Mouse (Mus musculus) lung, postnatal 14 days (tissue): ENCODE results near the gene Nbeal2.
A peak's percentile ranks its signal among the peaks of the same experiment; 100 is the strongest.

Experiments used
- DNase-seq: peaks from one replicate; pipeline ENCODE4 v3.0.0; 2021

Gene Nbeal2

DNA sequence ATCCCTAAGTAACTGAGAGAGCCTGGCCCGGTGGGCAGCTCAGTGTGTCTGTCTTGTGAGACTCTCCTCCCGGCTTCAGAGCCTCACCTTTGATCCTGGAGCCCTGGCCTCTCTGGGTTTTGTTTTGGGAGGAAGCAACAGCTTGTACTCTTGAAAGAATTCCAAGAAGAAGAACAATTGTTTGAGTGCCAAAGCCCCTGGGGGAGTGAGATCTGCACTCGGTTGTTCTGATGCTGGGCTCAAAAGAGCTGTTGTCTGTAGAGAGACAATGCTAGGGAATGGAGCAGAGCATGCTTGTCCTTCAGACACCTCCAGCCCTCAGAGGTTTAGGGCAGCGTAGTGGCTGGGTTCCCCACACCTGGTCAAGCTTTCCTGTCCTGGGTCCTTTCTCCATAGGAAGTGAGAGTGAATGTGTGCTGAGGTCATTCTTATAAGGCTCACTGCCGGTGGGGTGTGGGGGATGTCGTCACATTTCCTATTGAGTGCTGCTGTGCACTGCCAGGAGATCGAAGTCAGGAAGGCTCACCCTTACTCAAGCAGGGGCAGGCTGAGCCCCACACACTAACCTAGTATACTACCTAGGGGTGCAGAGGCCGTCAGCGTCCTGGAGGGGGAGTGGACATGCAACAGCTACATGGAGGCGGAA, 19.3 kb upstream of the Nbeal2 start:
- DNase-seq = no peak

DNA sequence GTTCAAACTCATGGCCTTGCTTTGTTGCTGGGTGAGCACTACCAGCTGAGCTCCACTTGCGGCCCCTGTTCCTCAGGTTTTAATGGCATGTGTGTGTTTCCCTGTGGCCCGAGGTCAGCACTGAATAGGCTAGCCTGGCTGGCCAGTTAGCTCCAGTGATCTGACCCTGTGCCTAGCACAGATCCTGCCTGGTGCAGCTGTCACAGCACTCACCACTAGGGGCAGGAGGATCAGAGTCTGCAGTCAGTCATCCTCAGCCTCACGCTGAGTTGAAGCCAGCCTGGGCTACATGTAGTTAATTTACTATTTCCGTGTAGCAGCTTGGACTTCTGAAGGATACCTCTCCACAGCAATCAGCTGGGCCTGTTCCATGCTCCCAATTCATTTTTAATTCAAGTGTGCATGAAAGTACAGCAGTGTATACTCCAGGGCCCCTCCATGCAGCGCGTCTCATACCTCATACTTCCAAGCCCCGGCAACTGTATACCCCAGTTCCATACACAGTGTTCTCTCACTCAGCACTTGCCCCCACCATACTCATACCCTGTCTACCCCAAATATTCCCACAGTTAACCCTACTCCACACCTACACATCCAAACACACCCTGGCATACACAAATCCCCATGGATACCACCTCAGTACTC, 18.6 kb upstream of the Nbeal2 start:
- DNase-seq = peak; percentile 59

DNA sequence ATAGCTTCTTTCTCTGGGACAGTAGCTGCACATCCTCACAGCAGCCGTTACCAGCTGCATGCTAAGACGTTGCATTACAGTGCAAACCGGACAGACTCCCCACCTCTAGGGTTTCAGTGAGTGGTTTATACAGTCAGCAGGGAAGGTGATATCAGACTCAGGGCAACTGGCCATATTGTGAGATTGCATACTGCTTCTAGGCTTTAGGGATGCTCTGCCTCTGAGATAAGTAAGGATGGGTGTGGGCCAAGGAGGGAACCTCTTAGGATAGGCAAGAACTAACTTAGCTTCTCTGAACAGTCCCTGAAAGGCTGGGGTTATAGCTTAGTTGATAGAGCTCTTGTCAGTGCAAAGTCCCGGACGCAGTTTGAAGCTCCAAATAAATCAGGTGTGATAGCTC, 15.8 kb upstream of the Nbeal2 start:
- DNase-seq = no peak

DNA sequence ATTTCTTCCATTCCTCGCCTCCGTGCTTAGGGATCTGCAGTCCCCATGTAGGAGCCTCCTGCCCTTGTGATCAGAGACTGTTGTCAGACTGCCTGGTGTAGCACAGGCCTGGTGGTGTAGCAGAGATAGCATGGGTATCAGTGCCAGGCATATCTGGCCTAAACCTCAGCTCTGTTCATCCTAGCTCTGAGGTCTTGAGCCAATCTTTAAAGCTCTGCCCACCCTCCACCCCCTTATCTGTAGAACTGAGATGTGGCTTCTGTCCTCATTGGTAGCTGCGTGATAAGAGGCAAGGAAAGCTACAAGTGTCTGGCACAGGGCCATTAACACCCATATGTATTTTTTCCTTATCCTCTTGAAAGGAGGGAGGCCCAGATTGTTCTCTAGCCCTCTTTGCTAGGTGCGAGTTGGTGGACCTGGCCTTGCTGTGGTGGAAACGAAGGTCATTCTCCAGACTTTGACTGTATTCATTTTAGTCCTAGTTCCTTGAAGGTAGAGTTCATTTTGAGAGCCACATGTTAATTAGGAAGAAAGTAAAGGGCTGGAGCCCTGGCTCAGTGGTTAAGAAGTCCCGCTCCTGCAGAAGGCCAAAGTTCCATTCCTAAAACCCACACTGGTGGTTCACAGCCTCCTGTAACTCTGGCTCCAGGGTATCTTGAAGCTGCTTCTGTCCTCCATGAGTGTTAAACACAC, 14.8 kb upstream of the Nbeal2 start:
- DNase-seq = no peak

DNA sequence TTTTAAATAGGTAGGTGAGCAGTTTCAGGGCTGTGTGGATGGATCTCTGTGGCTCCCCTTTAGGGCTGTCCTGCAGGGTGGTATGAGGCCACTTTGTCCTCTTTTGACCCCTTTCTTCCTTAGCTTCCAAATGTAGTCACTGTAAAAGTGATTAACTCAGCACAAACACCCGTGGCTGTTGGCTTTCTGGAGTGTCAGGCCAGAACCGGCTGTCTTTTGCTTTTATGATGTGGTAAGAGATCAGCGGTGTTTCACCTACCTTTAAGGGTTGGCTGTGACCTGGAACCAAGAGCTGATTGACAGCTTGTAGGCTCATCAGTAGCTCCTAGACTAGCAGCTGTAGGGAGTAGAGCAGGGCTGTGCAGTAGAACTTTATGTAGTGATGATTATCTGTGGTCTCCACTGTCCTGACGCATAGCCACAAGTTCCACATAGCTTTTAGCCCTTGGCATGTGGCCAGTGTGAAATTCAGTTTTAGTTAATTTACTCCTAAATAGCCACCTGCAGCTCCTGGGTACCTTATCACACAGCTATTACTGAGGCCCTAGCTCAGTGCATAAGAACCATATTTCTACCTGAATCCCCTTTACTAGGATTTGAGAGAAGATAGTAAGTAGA, 13.4 kb upstream of the Nbeal2 start:
- DNase-seq = no peak

DNA sequence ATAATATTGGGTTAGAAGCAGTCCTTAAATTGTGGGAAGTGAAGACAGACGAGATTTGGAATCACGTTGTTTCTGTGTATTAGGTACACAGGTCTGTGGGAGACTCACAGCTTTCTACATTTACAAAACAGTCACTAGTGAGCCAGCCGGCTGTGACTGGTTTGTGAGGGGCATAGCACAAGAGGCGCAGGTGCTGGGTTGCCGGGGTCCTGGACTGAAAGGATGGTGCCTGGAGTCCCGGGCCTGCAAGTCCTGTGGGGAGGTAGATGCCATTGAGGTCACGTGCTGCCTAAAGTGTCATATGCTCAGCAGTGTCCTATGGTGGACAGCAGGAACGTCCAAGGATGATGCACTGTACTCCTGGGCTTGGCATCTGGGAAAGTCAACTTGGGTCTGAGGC, 12.4 kb upstream of the Nbeal2 start:
- no peak for DNase-seq

DNA sequence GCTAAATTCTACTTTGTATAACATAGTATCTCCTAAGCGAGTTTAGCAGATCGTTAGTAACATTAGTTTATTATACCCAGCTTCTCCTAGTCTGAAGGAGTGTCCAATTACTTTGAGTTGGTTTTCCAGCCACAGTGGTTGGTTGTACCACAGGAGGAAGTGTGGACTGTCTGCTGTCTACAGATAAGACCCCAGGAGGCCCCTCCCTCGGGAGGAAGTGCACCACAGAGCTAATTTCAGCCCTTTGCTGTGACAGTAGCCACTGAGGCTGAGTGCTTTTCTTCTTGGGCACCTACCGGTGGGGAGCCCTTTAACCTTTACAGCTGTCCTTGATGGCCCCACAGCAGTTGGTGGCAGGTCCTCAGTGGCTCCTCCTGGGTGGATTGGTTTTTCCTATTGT, 12.0 kb upstream of the Nbeal2 start:
- peak; percentile 62 for DNase-seq

DNA sequence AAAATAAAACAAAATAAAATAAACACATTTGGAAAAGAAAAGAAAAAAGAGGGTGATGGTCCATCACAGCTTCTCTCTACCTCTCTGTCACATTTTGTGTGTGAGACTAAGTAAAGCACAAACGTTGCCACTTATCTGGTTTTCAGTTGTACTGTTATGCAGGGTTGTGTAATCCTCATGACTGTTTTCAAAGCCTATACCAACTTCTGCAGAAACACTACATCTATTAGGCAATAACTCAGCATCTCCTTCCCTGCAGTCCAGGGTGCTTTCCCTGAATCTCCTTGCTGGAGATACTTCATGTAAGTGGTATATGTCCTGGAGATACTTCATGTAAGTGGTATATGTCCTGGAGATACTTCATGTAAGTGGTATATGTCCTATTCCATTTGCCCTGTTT, 8.9 kb upstream of the Nbeal2 start:
- no peak for DNase-seq

DNA sequence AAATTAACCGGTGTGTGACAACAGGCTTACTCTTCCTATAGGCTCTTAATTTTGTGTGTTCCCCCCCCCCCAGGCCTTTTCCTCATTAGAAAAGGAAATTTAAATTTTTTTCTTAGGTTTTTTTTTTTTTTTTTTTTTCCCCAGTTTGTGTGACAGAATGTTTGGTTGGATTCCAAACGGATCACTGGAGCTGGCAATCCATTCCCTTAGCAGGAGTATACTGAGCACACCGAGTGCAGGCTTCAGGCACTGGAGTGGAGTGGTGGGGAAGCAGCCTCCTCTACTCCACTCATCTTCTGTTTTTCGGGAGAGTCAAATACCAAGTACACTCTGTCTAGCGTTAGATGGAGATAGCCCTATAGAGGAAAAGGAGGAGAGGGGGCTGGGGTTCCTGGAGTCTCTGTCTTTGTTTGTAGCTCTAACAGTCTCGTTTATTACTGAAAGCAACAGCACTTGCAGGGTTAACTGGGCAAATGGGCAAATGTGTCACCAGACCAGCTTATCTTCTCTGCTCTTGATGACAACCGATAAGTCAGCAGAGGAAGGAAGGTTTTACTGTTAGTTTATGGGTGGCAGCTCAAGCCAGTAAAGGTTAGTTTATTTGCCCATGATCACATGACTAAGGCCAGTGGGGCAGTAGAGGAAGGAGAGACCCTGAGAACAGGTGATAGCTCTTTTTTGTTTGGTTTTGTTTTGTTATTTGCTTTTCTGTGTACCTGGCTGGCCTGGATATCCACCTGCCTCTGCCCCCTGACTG, 7.1 kb upstream of the Nbeal2 start:
- DNase-seq = no peak

DNA sequence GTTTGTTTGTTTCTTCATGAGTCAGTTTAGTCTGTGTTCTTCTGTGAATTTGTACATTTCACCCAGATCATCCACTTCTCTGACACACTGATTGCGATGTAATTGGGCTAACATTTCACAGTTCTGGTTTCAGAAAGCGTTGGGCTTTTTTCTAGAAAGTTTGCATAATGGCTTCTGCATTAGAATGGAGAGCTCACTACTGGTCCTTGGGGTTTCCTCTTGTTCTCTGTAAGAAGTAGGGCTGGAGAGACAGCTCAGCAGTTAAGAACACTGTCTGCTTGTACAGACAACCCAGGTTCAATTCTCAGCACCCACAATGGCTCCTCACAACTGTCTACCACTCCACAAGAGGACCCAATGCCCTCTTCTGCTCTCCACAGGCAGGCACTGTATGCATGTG, 6.2 kb upstream of the Nbeal2 start:
- DNase-seq = no peak

DNA sequence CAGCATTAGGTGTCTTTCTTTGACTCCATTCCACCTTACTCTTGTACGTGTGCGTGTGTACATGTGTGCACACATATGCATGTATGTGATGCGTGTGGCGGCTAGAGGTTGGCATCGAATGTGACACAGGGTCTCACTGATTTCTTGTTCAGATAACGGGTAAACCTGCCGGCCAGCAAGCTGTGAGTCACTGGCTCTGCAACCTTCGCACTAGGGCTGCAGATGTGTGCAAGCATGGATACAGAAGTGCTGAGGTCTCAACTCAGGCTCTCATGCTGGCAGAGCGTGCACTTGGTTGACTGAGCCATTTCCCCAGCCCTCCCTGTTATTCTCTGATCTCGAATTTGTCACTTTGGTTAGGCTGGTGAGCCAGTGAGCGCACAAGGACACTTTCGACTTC, 5.6 kb upstream of the Nbeal2 start:
- DNase-seq = no peak

DNA sequence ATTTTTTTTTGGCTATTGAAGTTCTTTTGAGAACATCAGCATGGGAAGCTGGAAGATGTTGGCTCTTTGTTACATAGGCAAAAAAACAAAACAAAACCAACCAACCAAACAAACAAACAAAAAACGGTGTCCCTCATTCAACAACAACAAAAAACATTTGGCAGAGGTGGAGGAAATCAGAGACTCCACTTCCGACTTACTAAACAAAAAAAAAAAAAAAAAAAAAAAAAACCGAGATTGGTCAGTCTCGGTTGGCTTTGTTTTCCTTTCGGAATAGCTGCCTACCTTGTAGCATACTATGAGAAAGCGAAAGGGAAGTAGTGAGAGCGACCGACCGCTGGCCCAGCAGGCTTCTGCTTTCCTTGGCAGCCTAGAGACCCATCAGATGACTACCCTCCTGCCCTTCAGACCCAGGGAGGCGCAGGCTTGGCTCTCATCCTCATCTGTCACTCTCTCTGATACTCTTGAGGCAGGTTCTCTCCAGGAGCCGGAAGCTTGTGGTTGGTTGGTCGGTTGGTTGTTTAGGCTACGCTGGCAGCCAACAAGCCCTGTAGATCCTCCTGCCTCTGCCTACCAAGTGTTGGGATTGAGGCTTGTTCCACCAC, 3.6 kb upstream of the Nbeal2 start:
- DNase-seq = peak; percentile 35

DNA sequence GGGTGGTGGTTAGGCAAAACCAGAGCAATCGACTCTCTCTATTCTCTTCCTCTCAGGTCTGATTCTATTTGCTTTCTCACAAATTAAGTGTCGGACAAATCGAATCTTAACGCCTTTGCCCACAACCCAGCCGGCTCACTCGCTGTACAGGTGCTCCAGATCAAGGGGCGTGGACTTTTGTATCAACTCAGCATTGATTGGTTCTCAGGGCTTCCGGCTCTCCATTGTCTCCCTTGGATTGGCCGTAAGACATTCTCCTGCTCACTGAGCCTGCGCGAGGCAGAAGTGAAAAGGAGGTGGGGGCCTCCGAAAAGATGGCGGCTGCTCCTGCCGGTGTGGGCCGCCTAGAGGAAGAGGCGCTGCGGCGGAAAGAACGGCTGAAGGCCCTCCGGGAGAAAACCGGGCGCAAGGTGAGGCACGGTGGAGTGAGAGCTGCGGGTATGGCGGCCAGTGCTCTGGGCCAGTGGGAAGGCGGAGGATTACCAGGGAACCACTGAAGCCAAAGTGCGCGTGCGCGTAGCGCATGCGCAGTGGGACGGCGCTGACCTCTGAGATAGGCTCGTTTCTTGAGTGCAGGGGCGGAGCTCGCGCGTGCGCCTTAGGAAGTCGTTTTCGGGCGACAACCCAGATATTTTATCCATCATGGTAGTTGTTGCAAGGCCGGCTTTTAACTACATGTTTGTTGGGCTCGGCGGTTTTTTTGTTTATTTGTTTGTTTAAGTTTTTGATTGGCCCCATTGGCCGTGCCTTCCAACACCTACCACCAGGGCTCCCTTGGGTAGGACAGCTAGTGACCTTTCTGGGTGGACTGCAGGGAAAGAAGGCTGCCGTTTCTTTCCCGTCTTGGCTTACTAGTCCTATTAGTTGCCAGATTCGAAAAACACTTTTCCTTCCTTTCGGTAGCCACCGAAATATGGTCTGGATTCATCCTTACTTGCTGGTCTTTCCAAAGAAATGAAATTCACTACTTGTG, 2.6 kb upstream of the Nbeal2 start, which contains the start of gene Ccdc12:
Gene Ccdc12 (plus strand): TSS at position 255 of the 973 bp plus-strand sequence.
- peak; percentile 94 for DNase-seq

DNA sequence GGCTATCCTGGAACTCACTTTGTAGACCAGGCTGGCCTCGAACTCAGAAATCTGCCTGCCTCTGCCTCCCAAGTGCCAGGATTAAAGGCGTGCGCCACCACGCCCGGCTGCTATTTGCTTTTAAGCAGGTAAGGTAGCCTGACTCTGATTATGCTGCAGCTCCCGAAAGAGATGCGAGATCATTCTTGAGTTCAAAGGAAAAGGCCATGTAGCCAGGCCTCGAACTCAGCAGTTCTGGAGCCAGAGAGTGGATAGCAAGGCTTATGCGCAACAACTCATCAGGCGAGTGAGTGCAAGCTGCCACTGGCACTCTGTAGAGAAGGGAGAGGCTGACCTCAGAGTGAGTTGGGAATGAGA, 1.7 kb upstream of the Nbeal2 start:
- no peak for DNase-seq

DNA sequence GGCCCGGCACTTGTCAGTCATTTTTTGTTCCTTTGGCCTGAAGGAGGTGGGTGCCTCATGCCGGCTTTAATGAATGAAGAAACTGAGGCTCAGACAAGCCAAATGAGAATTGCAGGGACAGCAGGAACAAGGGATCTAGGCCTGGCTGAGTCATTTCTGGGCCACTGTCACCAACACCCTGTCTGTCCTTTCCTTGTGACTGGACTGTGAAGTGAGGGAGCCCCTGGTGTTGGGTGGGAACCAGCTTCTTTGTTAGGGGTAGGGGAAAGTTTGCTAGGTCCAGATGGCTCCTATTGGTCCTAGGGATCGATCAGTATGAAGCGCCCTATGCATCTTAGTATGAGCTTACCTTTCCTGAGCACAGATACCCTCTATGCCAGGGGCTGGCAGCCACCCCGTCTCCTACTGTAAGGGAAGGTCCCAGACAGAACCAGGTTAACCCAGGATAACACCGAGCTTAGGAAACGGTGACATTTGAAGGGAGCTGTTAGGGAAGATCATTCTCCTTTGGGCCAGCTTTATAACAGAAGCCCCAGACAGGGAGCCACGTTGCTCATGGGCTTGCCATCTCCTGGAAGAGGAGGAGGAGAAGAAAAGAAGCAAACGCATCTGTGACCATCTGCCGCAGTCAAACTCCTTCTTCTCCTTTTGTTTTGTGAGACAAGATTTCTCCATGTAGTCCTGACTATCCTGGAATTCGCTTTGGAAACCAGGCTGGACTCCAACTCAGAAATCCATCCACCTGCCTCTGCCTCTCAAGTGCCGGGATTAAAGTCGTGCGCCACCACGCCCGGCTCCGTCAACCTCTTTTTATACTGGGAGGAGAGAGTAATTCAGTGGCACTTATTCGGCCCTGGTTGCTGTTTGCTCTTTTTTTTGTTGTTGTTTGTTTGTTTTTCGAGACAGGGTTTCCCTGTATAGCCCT, 1.0 kb upstream of the Nbeal2 start:
- DNase-seq = no peak

DNA sequence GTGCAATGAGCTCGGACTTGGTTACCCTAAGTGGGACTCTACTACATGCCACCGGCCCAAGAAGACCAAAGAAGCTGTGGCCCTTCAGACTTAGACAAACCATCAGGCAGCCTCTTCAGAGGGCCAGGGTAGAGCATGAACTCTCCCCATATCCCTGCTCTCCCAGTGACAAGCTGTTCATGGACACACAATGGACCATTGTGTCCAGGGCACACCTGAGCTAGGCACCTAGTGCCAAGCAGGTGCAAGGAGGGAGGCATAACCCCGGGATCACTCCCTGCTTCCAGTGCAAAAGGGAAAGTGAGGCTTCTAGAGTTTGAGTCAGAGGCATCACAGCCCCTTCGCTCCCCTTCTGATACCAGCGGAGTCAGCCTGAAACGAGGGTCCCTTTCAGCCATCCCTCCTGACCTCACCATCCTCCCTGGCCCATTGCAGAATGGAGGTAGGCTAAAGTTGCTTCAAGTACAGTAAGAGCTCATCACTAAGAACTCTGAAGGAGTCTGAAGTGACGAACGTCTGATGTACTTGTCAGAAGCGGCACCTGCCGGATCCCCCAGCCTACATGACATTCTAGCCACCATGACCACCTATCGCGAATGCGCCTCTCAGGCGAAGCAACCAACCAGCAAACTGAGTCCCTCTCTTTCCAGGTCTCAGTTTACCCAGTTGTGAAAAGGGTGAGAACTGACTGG, 852 bp downstream of the Nbeal2 start:
- no peak for DNase-seq

DNA sequence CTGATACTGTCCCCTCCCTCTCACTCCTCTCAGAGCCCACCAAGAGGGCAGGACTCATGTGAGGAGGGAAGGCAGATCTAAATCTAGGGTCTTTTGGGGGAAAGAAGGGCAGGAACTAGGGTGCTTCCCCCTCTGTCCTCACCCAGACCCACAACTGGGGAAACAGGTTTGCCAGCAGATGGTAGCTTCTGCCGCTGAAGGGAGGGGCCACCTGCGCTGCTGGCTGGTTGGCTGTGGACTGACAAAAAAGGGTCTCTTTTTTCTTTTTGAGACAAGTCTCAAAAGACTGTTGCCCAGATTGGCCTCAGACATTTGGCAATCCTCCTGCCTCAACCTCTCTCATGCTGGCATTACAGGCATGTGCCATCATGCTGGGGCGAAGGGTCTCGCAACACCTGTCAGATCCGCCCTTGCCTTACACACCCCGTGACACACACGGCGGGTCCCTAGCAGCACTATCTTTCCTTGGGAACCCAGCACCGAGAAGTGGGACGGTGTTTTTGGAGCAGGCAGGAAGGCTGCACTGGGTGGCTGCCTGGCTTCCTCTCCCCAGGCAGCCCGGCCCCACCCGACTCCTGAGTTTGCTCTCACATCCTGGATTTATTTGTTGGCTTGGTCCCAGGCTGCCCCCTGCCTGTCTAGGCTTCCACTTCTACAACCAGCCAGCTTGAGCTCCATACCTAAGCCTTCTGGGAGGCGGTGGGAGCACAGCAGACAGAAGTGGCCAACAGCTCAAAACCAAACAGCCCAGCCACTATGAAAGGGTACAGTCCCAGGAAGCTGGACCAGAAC, 1.8 kb downstream of the Nbeal2 start:
- DNase-seq = peak; percentile 71

DNA sequence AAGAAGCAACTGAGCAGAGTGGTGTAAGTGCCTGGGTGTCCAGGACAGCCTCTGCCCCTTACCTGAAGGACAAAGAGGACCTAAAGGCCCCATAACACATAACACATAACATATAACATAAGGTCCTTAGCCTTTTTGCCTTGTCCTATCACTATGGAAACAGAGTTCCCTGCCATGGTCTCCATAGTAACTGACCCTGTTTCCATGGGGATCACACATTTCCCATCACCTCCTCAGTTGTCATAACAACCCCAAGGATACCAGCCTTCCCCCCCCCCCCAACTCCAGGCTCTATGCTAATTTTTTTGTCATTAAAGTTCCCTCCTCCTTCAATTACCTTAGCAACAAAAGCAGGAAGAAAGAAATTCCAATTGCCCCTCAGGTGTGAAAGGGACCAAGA, 4.2 kb downstream of the Nbeal2 start:
- no peak for DNase-seq

DNA sequence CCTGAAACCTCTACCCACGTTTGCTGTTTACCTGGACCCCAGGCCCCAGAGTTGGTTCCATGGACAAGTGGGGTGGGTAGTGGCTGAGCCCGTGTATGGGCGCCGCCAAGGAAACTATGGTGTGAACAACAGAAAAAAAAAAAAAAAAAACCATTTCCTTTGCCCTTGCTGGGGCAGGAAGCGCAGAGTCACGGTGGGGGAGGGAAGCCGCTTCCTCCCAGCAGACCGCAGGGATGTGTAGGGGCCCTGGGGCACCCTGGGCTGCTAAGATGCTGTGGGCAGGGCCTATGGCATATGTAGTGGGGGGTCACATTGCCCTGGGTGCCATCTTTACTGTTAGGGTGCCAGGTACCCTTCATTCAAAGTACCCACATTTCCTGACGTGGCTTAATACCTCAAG, 8.7 kb downstream of the Nbeal2 start:
- DNase-seq = peak; percentile 39
